Mouse (Mus musculus) midbrain, postnatal 0 days (tissue): ENCODE results near the gene Pex26. TPM values are rescaled to one million over a fixed set of nuclear protein-coding genes. Genes with fewer than 3 reads are reported as not detected.

Experiments
- ATAC-seq: fragments of 200-750 bp; cut with Nextera tagmentation; 2 replicates; pipeline ENCODE4 v1.8.0; 2017; ENCODE audit warnings: moderate number of reproducible peaks, mild to moderate bottlenecking, moderate TSS enrichment, moderate library complexity; ENCODE audit not compliant: low FRiP score
- DNase-seq: peaks from one replicate; pipeline ENCODE4 v3.0.0-alpha.2; 2015; ENCODE audit warnings: low spot score
- H3K27ac ChIP-seq: fragments of 300-500 bp; sonication (generic); 2 replicates; pipeline ENCODE4 v1.5.1; 2014; ENCODE audit warnings: low read depth, mild to moderate bottlenecking, low read length, mixed read lengths
- H3K27me3 ChIP-seq: fragments of 300-500 bp; sonication (generic); 2 replicates; pipeline ENCODE4 v1.6.1; 2014; ENCODE audit warnings: low read length, control low read depth, mixed read lengths; ENCODE audit not compliant: insufficient read depth
- H3K36me3 ChIP-seq: fragments of 300-500 bp; sonication (generic); 2 replicates; pipeline ENCODE4 v1.6.1; 2014; ENCODE audit warnings: low read length, control low read depth, mixed read lengths; ENCODE audit not compliant: insufficient read depth
- H3K4me1 ChIP-seq: fragments of 300-500 bp; sonication (generic); 2 replicates; pipeline ENCODE4 v1.6.1; 2014; ENCODE audit warnings: mild to moderate bottlenecking, control low read depth, antibody characterized with exemption, low read length, mixed read lengths; ENCODE audit not compliant: insufficient read depth
- H3K4me2 ChIP-seq: fragments of 300-500 bp; sonication (generic); 2 replicates; pipeline ENCODE4 v1.6.1; 2014; ENCODE audit warnings: low read depth, mild to moderate bottlenecking, low read length, mixed read lengths; ENCODE audit not compliant: poor library complexity, severe bottlenecking
- H3K4me3 ChIP-seq: fragments of 300-500 bp; sonication (generic); 2 replicates; pipeline ENCODE4 v1.5.1; 2014; ENCODE audit warnings: low read depth, mild to moderate bottlenecking, low read length, moderate library complexity
- H3K9ac ChIP-seq: fragments of 300-500 bp; sonication (generic); replicated peaks from 2 replicates; pipeline ENCODE4 v1.6.1; 2014; ENCODE audit warnings: mild to moderate bottlenecking, low read length, moderate library complexity, mixed read lengths; ENCODE audit not compliant: poor library complexity, severe bottlenecking
- H3K9me3 ChIP-seq: fragments of 300-500 bp; sonication (generic); 2 replicates; pipeline ENCODE4 v1.6.1; 2016; ENCODE audit warnings: low read length, control low read depth
- CTCF ChIP-seq: IDR thresholded peaks from 2 replicates; pipeline ENCODE4 v1.5.1; 2016; ENCODE audit warnings: antibody characterized with exemption, mild to moderate bottlenecking
- WGBS: fragments of 180-500 bp; shearing (Covaris S2); extraction: QIAGEN DNeasy Blood & Tissue Kit; methylation state at CpG from one replicate; pipeline ENCODE4 v1.1.7; 2014; 5-methylcytosine and 5-hydroxymethylcytosine counted together
- polyA plus RNA-seq: library from polyadenylated mRNA; unstranded; fragments of >200 nt; fragmentation: Nextera tagmentation; extraction: Ambion mirVana; gene quantifications from 2 replicates; pipeline ENCODE4 v1.2.1, GENCODE M21; 2015
- total RNA-seq: library from RNA; depleted of rRNA; stranded (reverse); fragments of >200 nt; gene quantifications from 2 replicates; pipeline ENCODE4 v1.2.3, GENCODE M21; 2014

Gene Pex26
- total and polyA plus RNA-seq, 2 experiments from 2014 or later: 12.7 to 32.6 TPM

DNA sequence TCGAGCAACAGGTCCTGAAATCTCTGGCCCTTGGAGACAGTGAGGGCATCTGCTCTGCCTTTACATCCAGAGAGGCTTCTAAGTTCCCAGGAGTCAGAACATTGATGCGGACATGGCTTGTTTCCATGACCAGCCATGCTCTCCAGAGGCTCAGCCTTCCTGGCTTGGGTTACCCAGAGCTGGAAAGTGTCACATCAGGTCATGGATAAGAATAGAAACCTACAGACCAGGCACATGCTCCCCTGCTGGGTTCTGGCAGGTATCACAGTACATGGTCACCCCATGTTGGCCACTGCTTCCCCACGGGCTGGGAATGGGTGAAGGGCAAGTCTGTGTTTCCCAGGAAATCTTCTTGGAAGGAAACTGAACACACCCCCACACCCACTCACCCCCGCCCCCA, 35.9 kb downstream of the Pex26 start:
- H3K27ac ChIP-seq: no peak overlapping the region
- no peak overlapping the region for H3K9ac ChIP-seq
- H3K4me3 ChIP-seq: no peak overlapping the region
- H3K27me3 ChIP-seq: no peaks in the 10 kb centered on the region
- H3K4me2 ChIP-seq: no peak overlapping the region
- 88% methylated on average over 4 of the region's 4 CpGs for WGBS
- no peaks in the 10 kb centered on the region for H3K9me3 ChIP-seq
- no peak for TF ChIP-seq CTCF
- DNase-seq: no peak
- H3K4me1 ChIP-seq: no peaks in the 10 kb centered on the region
- H3K36me3 ChIP-seq: no peaks in the 10 kb centered on the region
- no peak for ATAC-seq

DNA sequence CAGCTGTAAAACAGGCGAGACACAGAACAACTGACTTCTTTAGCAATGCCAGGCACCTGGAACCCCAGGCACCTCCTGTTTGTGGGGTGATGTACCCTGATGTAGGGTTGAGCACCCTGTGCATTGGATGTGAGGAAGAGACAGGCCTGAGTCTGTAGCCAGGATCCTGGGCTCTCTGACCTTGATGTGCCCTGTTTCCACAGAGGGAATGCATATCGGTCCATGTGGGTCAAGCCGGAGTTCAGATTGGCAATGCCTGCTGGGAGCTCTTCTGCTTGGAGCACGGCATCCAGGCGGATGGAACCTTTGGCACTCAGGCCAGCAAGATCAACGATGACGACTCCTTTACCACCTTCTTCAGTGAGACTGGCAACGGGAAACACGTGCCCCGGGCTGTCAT, 36.7 kb downstream of the Pex26 start:
- Histone ChIP-seq H3K36me3 (no peaks in the 10 kb centered on the region), H3K4me3 (no peak overlapping the region), H3K27me3 (no peaks in the 10 kb centered on the region), H3K4me1 (no peaks in the 10 kb centered on the region), H3K27ac (no peak overlapping the region), H3K9me3 (no peaks in the 10 kb centered on the region), H3K4me2 (no peak overlapping the region), H3K9ac (no peak overlapping the region)
- TF ChIP-seq CTCF: no peak
- ATAC-seq (no peak), DNase-seq (no peak)
- WGBS: 91% methylated on average over 10 of the region's 10 CpGs

DNA sequence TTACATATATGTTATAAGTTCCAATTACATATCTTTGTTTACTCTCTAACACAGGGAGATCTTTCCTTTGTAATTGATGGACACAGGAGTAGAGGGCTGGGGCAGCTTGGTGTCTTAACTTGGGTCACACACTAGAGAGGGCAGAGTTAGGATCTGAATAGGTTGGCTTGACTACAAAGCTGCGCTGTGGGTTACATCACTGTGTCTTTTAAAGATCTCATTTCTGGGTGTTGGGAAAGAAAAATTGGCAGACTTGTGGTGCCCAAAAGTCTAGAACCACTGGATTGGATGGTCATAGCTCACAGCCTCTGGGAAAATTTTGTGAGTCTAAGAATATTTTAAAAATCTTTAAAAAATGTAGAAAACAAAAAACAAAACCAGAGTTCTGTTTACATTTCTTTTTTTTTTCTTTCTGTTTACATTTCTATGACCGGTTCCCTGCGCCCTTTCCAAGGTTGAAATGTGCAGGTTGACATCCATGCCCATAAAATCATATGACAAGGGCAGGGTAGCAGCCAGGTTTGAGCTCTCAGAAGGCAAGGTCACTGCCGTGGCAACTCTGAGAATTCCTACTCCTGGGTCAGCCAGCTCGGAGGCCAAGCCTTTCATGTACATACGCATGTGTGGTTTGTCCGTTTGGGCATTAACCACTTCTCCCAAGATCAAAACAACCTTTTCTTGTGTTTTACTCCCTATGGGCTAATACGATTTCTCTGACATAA, 38.6 kb downstream of the Pex26 start:
- WGBS: 87% methylated on average over 8 of the region's 8 CpGs
- H3K9me3 ChIP-seq: no peaks in the 10 kb centered on the region
- no peak overlapping the region for H3K4me2 ChIP-seq
- H3K36me3 ChIP-seq: no peaks in the 10 kb centered on the region
- no peak for ATAC-seq
- H3K27ac ChIP-seq: no peak overlapping the region
- DNase-seq: no peak
- H3K4me1 ChIP-seq: no peaks in the 10 kb centered on the region
- H3K27me3 ChIP-seq: no peaks in the 10 kb centered on the region
- no peak for TF ChIP-seq CTCF
- no peak overlapping the region for H3K9ac ChIP-seq
- no peak overlapping the region for H3K4me3 ChIP-seq

DNA sequence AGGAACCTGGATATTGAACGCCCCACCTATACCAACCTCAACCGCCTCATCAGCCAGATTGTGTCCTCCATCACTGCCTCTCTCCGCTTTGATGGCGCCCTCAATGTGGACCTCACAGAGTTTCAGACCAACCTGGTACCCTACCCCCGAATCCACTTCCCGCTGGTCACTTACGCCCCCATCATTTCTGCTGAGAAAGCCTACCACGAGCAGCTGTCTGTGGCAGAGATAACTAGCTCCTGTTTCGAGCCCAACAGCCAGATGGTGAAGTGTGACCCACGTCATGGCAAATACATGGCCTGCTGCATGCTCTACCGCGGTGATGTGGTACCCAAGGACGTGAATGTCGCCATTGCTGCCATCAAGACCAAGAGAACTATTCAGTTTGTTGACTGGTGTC, 39.5 kb downstream of the Pex26 start:
- no peaks in the 10 kb centered on the region for H3K4me1 ChIP-seq
- ATAC-seq (no peak), DNase-seq (no peak)
- H3K36me3 ChIP-seq: no peaks in the 10 kb centered on the region
- H3K4me2 ChIP-seq: no peak overlapping the region
- no peaks in the 10 kb centered on the region for H3K9me3 ChIP-seq
- no peak overlapping the region for H3K27ac ChIP-seq
- 95% methylated on average over 14 of the region's 14 CpGs for WGBS
- TF ChIP-seq CTCF: no peak
- no peak overlapping the region for H3K4me3 ChIP-seq
- no peak overlapping the region for H3K9ac ChIP-seq
- H3K27me3 ChIP-seq: no peaks in the 10 kb centered on the region

DNA sequence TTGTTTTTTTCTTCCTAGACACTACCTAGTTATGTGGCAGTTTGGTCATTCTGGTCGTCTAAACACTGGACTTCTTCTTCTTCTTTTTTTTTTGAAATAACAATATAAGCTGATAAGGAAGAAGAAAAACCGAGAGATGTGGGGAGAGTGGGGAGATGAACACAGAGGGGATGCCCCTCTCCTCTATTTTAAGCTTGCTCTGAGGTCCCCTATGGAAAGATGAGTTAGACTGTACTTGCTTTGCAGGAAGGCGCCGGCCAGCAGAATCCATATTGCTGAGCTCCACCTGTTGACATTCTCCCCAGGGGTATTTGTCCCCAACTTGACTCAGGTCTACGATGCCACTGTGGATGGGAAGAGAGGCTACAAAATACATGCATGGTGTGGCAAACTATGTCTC, 40.6 kb downstream of the Pex26 start:
- DNase-seq (no peak), ATAC-seq (no peak)
- Histone ChIP-seq H3K4me3 (no peak overlapping the region), H3K27ac (no peak overlapping the region), H3K4me1 (no peaks in the 10 kb centered on the region), H3K9me3 (no peaks in the 10 kb centered on the region), H3K36me3 (no peaks in the 10 kb centered on the region), H3K27me3 (no peaks in the 10 kb centered on the region), H3K4me2 (no peak overlapping the region), H3K9ac (no peak overlapping the region)
- no peak for TF ChIP-seq CTCF
- WGBS: 82% methylated on average over 5 of the region's 5 CpGs

DNA sequence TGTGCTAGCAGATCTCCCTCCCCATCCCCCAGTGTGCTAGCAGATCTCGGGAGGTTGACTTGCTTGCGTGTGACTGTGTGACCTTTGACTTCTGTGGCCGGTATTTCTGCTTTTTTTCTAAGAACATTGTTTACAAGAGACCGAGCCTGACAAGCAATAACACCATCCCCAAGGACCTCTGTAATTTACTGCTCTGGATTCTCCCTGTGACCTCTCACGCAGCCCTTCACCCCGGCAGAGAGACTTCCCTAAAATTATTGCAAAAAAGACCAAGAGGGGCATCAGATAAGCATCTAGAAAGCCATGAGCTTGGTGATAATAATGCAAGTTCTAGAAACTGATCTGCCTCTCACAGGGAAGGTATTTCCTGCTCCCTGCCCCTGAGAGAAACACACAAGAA, 41.5 kb downstream of the Pex26 start:
- Histone ChIP-seq H3K27me3 (no peaks in the 10 kb centered on the region), H3K9ac (no peak overlapping the region), H3K9me3 (no peaks in the 10 kb centered on the region), H3K4me2 (no peak overlapping the region), H3K27ac (no peak overlapping the region), H3K4me3 (no peak overlapping the region), H3K36me3 (no peaks in the 10 kb centered on the region), H3K4me1 (no peaks in the 10 kb centered on the region)
- 44% methylated on average over 6 of the region's 6 CpGs for WGBS
- no peak for TF ChIP-seq CTCF
- ATAC-seq (no peak), DNase-seq (no peak)
